Mouse (Mus musculus): Measurements from ENCODE around the gene Slc16a4. TPM values are rescaled to one million over a fixed set of nuclear protein-coding genes. Genes with fewer than 3 reads are reported as not detected.

Gene Slc16a4
- polyA plus RNA-seq, 1 experiment from 2014 or later = 20.8 TPM

- DNase-seq (ENCODE audit: low spot score) = no peak
- Histone ChIP-seq H3K4me3 (replicated peaks; ENCODE audit: low read depth, low read length) (no peak overlapping the region), H3K27ac (no peak overlapping the region), H3K9me3 (replicated peaks; ENCODE audit: low read length) (no peaks in the 10 kb centered on the region), H3K36me3 (ENCODE audit: insufficient read depth, low read length) (no peaks in the 10 kb centered on the region), H3K4me1 (replicated peaks; ENCODE audit: insufficient read depth, low read length) (no peaks in the 10 kb centered on the region), H3K27me3 (ENCODE audit: insufficient read depth, low read length) (no peaks in the 10 kb centered on the region), H3K4me2 (ENCODE audit: low read length) (no peak overlapping the region), H3K9ac (ENCODE audit: low read depth, low read length) (no peak overlapping the region)
- no peak for ATAC-seq (replicated peaks; ENCODE audit: low FRiP score, low read depth)
- no peak for TF ChIP-seq CTCF (IDR thresholded peaks at IDR 0.05; ENCODE audit: low read depth)
- WGBS = 69% methylated on average over 2 of the region's 2 CpGs
Measured at GRCm38 (mm10) chr3:107266814-107267345, 24.1 kb upstream of the Slc16a4 start.

DNA sequence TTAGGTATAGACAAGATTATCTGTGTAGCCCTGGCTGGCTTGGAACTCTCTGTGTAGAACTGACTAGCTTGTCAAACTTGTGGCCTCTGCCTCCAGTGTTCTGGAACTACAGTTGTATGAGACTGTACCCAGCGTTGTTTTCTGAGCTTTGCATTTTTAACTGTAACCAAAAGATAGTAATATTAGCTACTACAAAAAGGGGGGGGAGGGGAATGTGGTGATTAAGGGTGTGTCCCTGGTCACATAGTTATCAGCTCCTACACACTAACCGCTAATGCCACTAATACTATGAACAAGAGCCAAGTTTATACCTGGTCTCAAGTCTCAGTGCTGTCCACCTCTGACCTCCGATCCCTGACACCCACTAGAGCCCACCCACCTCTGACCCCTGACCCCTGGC, 18.6 kb upstream of the Slc16a4 start:
- TF ChIP-seq CTCF (IDR thresholded peaks at IDR 0.05; ENCODE audit: low read depth) = no peak
- ATAC-seq (replicated peaks; ENCODE audit: low FRiP score, low read depth) (no peak; the same call in 1 of the 2 replicates), DNase-seq (ENCODE audit: low spot score) (no peak)
- Histone ChIP-seq H3K4me3 (replicated peaks; ENCODE audit: low read depth, low read length) (no peak overlapping the region), H3K27ac (no peak overlapping the region), H3K4me2 (ENCODE audit: low read length) (no peak overlapping the region), H3K9me3 (replicated peaks; ENCODE audit: low read length) (no peaks in the 10 kb centered on the region), H3K36me3 (ENCODE audit: insufficient read depth, low read length) (no peaks in the 10 kb centered on the region), H3K4me1 (replicated peaks; ENCODE audit: insufficient read depth, low read length) (no peaks in the 10 kb centered on the region), H3K9ac (ENCODE audit: low read depth, low read length) (no peak overlapping the region), H3K27me3 (ENCODE audit: insufficient read depth, low read length) (no peaks in the 10 kb centered on the region)
- WGBS = 88% methylated on average over 3 of the region's 3 CpGs

- Histone ChIP-seq H3K27ac (no peak overlapping the region), H3K27me3 (ENCODE audit: insufficient read depth, low read length) (no peaks in the 10 kb centered on the region), H3K4me3 (replicated peaks; ENCODE audit: low read depth, low read length) (no peak overlapping the region), H3K4me1 (replicated peaks; ENCODE audit: insufficient read depth, low read length) (no peaks in the 10 kb centered on the region), H3K9ac (ENCODE audit: low read depth, low read length) (no peak overlapping the region), H3K36me3 (ENCODE audit: insufficient read depth, low read length) (no peaks in the 10 kb centered on the region), H3K9me3 (replicated peaks; ENCODE audit: low read length) (no peaks in the 10 kb centered on the region), H3K4me2 (ENCODE audit: low read length) (no peak overlapping the region)
- peak; percentile 48 for ATAC-seq (replicated peaks; ENCODE audit: low FRiP score, low read depth)
- 17% methylated on average over 3 of the region's 3 CpGs for WGBS
- TF ChIP-seq CTCF (IDR thresholded peaks at IDR 0.05; ENCODE audit: low read depth) = peak; percentile 88
- peak; percentile 82 for DNase-seq (ENCODE audit: low spot score)
Measured at GRCm38 (mm10) chr3:107273820-107274219, 17.2 kb upstream of the Slc16a4 start.

- Histone ChIP-seq H3K9me3 (replicated peaks; ENCODE audit: low read length) (no peaks in the 10 kb centered on the region), H3K4me3 (replicated peaks; ENCODE audit: low read depth, low read length) (no peak overlapping the region), H3K36me3 (ENCODE audit: insufficient read depth, low read length) (no peaks in the 10 kb centered on the region), H3K27me3 (ENCODE audit: insufficient read depth, low read length) (no peaks in the 10 kb centered on the region), H3K4me2 (ENCODE audit: low read length) (no peak overlapping the region), H3K4me1 (replicated peaks; ENCODE audit: insufficient read depth, low read length) (no peaks in the 10 kb centered on the region; the same call in 1 of the 2 replicates), H3K27ac (no peak overlapping the region), H3K9ac (ENCODE audit: low read depth, low read length) (no peak overlapping the region)
- no peak for DNase-seq (ENCODE audit: low spot score)
- no peak for TF ChIP-seq CTCF (IDR thresholded peaks at IDR 0.05; ENCODE audit: low read depth)
- WGBS = 59% methylated on average over 5 of the region's 5 CpGs
- no peak for ATAC-seq (replicated peaks; ENCODE audit: low FRiP score, low read depth)
Measured at GRCm38 (mm10) chr3:107275351-107275750, 15.7 kb upstream of the Slc16a4 start.

DNA sequence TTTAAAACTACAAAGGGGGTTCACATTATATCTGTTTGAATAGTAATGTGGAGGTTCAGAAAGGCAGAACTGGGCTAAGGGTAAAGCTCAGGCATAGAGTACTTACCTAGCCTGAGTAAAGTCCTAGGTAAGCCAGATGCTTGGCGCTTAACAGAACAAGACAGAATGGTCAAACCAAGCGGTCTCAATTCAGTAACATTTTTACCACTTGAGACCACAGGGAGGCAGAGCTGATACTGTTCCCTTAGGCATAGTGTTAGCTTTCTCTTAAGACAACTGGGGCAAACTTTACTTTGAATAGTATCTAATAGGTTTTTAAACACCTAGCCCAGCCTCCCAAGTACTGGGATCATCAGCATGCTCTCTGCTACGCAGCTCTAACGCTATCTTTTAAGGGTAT, 15.0 kb upstream of the Slc16a4 start:
- DNase-seq (ENCODE audit: low spot score) = peak; percentile 43
- no peaks in the 10 kb centered on the region for H3K9me3 ChIP-seq (replicated peaks; ENCODE audit: low read length)
- 54% methylated on average over 4 of the region's 4 CpGs for WGBS

GRCm38 (mm10) chr3:107276626-107277025, 14.4 kb upstream of the Slc16a4 start:
- Histone ChIP-seq H3K27ac (no peak overlapping the region), H3K9me3 (replicated peaks; ENCODE audit: low read length) (no peaks in the 10 kb centered on the region), H3K27me3 (ENCODE audit: insufficient read depth, low read length) (no peaks in the 10 kb centered on the region), H3K36me3 (ENCODE audit: insufficient read depth, low read length) (no peaks in the 10 kb centered on the region), H3K4me1 (replicated peaks; ENCODE audit: insufficient read depth, low read length) (no peaks in the 10 kb centered on the region; the same call in 1 of the 2 replicates), H3K4me3 (replicated peaks; ENCODE audit: low read depth, low read length) (no peak overlapping the region), H3K9ac (ENCODE audit: low read depth, low read length) (no peak overlapping the region), H3K4me2 (ENCODE audit: low read length) (no peak overlapping the region)
- no peak for TF ChIP-seq CTCF (IDR thresholded peaks at IDR 0.05; ENCODE audit: low read depth)
- WGBS = 85% methylated on average over 3 of the region's 3 CpGs
- DNase-seq (ENCODE audit: low spot score) = no peak
- no peak for ATAC-seq (replicated peaks; ENCODE audit: low FRiP score, low read depth)

More for the DNA sequence above, 15.0 kb upstream of the Slc16a4 start:
- Histone ChIP-seq H3K27me3 (ENCODE audit: insufficient read depth, low read length) (no peaks in the 10 kb centered on the region), H3K4me2 (ENCODE audit: low read length) (no peak overlapping the region), H3K9ac (ENCODE audit: low read depth, low read length) (no peak overlapping the region), H3K4me1 (replicated peaks; ENCODE audit: insufficient read depth, low read length) (no peaks in the 10 kb centered on the region; the same call in 1 of the 2 replicates), H3K27ac (no peak overlapping the region), H3K4me3 (replicated peaks; ENCODE audit: low read depth, low read length) (no peak overlapping the region), H3K36me3 (ENCODE audit: insufficient read depth, low read length) (no peaks in the 10 kb centered on the region)
- ATAC-seq (replicated peaks; ENCODE audit: low FRiP score, low read depth) = no peak
- TF ChIP-seq CTCF (IDR thresholded peaks at IDR 0.05; ENCODE audit: low read depth) = peak; percentile 52
